Mouse (Mus musculus): Measurements from ENCODE around the gene Nipal4. TPM values are rescaled to one million over a fixed set of nuclear protein-coding genes. Genes with fewer than 3 reads are reported as not detected.

Gene Nipal4
- polyA plus RNA-seq, 1 experiment from 2014 or later = 15.9 TPM

DNA sequence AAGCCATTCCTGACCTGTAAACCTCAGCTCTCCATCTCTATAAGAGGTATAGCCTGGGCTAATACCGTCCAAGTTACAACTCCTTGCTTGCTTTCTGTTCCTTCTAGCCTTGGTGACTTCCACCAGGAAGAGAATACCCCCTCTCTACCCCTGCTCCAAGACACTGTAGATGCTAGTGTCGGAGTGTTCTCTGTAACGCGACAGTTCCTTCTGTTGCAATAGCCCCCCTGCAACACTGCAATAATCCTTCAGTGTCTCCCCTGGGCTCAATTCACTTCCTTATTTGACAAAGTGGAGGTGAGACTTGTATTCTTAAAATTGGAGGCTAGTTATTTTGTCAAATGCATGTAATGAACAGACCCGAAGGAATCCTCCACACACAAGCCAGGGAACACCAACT, 19.7 kb downstream of the Nipal4 start:
- Histone ChIP-seq H3K4me3 (no peak overlapping the region), H3K4me1 (no peaks in the 10 kb centered on the region), H3K27me3 (no peaks in the 10 kb centered on the region), H3K27ac (no peak overlapping the region), H3K9ac (no peak overlapping the region), H3K9me3 (no peaks in the 10 kb centered on the region), H3K4me2 (no peak overlapping the region), H3K36me3 (peaks cover 24% of the 10 kb centered on the region)
- ATAC-seq (ENCODE audit: insufficient number of reproducible peaks, low FRiP score, low TSS enrichment, low read depth) = no peak
- 89% methylated on average over 5 of the region's 5 CpGs for WGBS

- no peak for ATAC-seq (ENCODE audit: insufficient number of reproducible peaks, low FRiP score, low TSS enrichment, low read depth)
- Histone ChIP-seq H3K36me3 (peaks cover 27% of the 10 kb centered on the region), H3K4me1 (no peaks in the 10 kb centered on the region), H3K27ac (no peak overlapping the region), H3K4me3 (no peak overlapping the region), H3K27me3 (no peaks in the 10 kb centered on the region), H3K9me3 (no peaks in the 10 kb centered on the region), H3K4me2 (no peak overlapping the region), H3K9ac (no peak overlapping the region)
- 88% methylated on average over 11 of the region's 11 CpGs for WGBS
Observed at GRCm38 (mm10) chr11:46145163-46145875, 21.0 kb downstream of the Nipal4 start.

GRCm38 (mm10) chr11:46143342-46143741, 23.0 kb downstream of the Nipal4 start:
- Histone ChIP-seq H3K36me3 (peaks cover 46% of the 10 kb centered on the region), H3K27me3 (no peaks in the 10 kb centered on the region), H3K4me2 (no peak overlapping the region), H3K27ac (no peak overlapping the region), H3K4me3 (no peak overlapping the region), H3K9me3 (no peaks in the 10 kb centered on the region), H3K4me1 (no peaks in the 10 kb centered on the region), H3K9ac (no peak overlapping the region)
- 78% methylated on average over 6 of the region's 6 CpGs for WGBS
- ATAC-seq (ENCODE audit: insufficient number of reproducible peaks, low FRiP score, low TSS enrichment, low read depth) = no peak

DNA sequence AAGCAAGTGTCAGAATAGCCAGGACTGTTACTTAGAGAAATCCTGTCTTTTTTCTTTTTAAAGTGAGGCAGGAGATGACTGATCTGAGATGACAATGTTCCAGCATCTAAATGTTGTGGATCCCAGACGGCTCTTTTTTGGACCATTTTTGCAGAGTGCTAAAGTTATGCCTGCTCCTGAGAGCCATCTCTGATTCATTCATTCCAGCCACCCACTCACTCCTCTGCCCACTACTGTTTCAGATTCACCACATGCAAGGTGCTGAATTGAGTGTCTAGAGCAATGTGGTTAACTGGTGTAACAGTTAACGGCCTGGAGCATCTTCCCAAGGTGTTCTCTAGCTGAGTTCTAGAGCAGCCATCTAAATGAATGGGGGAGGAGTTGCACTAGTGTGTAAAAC, 31.4 kb downstream of the Nipal4 start:
- WGBS = 88% methylated on average over 2 of the region's 2 CpGs
- Histone ChIP-seq H3K4me3 (no peak overlapping the region), H3K4me2 (no peak overlapping the region), H3K36me3 (peaks cover 62% of the 10 kb centered on the region), H3K9ac (no peak overlapping the region), H3K27me3 (no peaks in the 10 kb centered on the region), H3K27ac (no peak overlapping the region), H3K9me3 (no peaks in the 10 kb centered on the region), H3K4me1 (no peaks in the 10 kb centered on the region)
- ATAC-seq (ENCODE audit: insufficient number of reproducible peaks, low FRiP score, low TSS enrichment, low read depth) = no peak

DNA sequence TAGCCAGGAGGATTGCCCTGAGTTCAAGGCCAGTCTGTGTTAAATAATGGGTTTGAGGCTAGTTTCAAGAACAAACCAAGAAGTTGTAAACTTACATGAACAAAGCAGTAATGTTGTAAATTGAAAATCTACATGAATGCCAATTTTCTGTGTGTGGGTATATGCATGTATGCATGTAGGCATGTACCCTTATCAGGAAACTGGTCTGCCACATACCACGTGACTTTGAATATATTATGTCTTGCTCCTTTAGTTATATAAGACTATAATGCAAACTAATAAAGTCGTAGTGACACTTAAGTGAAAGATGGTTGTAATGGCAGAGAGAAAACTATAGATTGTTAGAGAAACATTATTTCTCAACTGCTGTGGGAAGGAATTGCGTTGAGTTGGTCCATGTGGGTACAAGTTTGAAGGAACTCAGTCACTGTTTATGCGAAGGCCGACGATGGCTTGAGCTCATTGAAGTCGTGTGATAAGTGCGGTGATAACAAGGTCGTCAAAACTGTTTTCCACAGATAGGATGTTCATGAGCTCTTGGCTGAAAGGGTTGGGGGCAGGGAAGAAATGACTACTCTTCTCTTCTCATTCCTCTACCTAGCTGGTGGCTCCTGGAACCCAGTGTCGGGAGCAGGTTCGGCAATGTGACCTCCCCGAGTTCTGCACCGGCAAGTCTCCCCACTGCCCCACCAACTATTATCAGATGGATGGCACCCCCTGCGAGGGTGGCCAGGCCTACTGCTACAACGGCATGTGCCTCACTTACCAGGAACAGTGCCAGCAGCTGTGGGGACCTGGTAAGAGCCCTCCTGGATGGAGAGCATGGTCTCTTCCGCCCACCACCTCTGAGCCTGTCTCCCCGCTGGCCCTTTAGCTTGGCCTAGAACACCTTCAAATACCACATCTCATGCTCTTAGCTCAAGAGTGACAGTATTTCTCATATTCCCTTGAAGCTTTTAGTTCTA, 35.0 kb downstream of the Nipal4 start:
- ATAC-seq (ENCODE audit: insufficient number of reproducible peaks, low FRiP score, low TSS enrichment, low read depth) = no peak
- Histone ChIP-seq H3K9me3 (no peaks in the 10 kb centered on the region), H3K4me2 (no peak overlapping the region), H3K9ac (no peak overlapping the region), H3K27me3 (no peaks in the 10 kb centered on the region), H3K4me1 (no peaks in the 10 kb centered on the region), H3K27ac (no peak overlapping the region), H3K36me3 (peaks cover 44% of the 10 kb centered on the region), H3K4me3 (no peak overlapping the region)
- 93% methylated on average over 17 of the region's 17 CpGs for WGBS

DNA sequence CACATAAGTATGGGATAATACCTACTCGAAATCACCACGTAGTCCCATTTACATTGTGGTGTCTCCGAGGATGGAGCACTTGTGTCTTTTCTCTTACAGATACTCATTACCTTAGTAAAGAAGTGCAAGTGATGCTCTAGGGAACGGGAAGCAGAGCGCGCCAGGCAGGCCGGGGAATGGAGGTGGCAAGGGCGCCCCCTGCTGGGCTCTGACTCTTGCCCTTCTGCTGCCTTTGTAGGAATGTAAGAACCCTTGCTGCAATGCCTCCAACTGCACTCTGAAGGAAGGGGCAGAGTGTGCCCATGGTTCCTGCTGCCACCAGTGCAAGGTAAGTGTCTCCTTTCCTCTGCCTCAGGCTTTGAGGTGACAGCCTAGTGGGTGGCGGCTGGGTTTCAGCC, 37.8 kb downstream of the Nipal4 start:
- peaks cover 37% of the 10 kb centered on the region for H3K36me3 ChIP-seq
- no peak overlapping the region for H3K4me2 ChIP-seq
- 75% methylated on average over 9 of the region's 9 CpGs for WGBS
- no peak overlapping the region for H3K4me3 ChIP-seq
- no peaks in the 10 kb centered on the region for H3K4me1 ChIP-seq
- no peaks in the 10 kb centered on the region for H3K27me3 ChIP-seq
- ATAC-seq (ENCODE audit: insufficient number of reproducible peaks, low FRiP score, low TSS enrichment, low read depth) = no peak
- no peaks in the 10 kb centered on the region for H3K9me3 ChIP-seq
- H3K9ac ChIP-seq = no peak overlapping the region
- no peak overlapping the region for H3K27ac ChIP-seq

- ATAC-seq (ENCODE audit: insufficient number of reproducible peaks, low FRiP score, low TSS enrichment, low read depth) = peak; percentile 55; the same call in 1 of the 2 replicates
- no peaks in the 10 kb centered on the region for H3K4me1 ChIP-seq
- no peak overlapping the region for H3K4me3 ChIP-seq
- H3K4me2 ChIP-seq = no peak overlapping the region
- no peak overlapping the region for H3K9ac ChIP-seq
- H3K27me3 ChIP-seq = no peaks in the 10 kb centered on the region
- H3K36me3 ChIP-seq = peaks cover 41% of the 10 kb centered on the region
- H3K27ac ChIP-seq = no peak overlapping the region
- WGBS = 66% methylated on average over 15 of the region's 15 CpGs
- no peaks in the 10 kb centered on the region for H3K9me3 ChIP-seq
Observed at GRCm38 (mm10) chr11:46127621-46128547, 38.4 kb downstream of the Nipal4 start.

DNA sequence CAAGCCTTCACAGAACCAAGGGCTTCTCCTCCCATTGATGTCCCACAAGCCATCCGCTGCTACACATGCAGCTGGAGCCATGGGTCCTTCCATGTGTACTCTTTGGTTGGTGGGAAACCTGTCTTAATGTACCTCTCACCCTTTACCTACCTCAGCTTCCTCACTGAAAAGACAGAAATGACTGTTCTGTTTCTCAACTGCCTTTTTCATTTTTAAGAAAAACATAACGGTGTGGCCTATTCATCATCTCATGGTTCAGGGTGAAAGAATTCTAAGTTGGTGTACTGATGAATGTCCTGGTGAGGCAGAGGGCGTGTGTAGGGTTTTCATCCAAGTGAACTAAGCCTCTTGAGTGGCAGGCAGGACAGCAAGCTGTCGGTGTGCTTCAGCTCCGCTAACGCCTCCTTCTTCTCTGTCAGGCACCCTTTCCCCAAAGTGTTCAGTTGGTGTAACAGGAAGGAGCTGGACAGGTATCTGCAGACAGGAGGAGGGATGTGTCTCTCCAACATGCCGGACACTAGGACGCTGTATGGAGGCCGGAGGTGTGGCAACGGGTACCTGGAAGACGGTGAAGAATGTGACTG, 39.4 kb downstream of the Nipal4 start:
- no peak overlapping the region for H3K9ac ChIP-seq
- H3K36me3 ChIP-seq = peaks cover 41% of the 10 kb centered on the region
- 0 out of 2 replicates have a peak overlapping the region, but pooled peaks have one; percentile 50 for H3K27ac ChIP-seq
- no peak for ATAC-seq (ENCODE audit: insufficient number of reproducible peaks, low FRiP score, low TSS enrichment, low read depth)
- H3K27me3 ChIP-seq = no peaks in the 10 kb centered on the region
- H3K4me3 ChIP-seq = no peak overlapping the region
- no peak overlapping the region for H3K4me2 ChIP-seq
- 90% methylated on average over 11 of the region's 11 CpGs for WGBS
- no peaks in the 10 kb centered on the region for H3K4me1 ChIP-seq
- H3K9me3 ChIP-seq = no peaks in the 10 kb centered on the region

- no peak for ATAC-seq (ENCODE audit: insufficient number of reproducible peaks, low FRiP score, low TSS enrichment, low read depth)
- H3K4me2 ChIP-seq = no peak overlapping the region
- H3K4me1 ChIP-seq = no peaks in the 10 kb centered on the region
- no peaks in the 10 kb centered on the region for H3K9me3 ChIP-seq
- H3K27me3 ChIP-seq = no peaks in the 10 kb centered on the region
- no peak overlapping the region for H3K9ac ChIP-seq
- no peak overlapping the region for H3K27ac ChIP-seq
- H3K36me3 ChIP-seq = peaks cover 35% of the 10 kb centered on the region
- no peak overlapping the region for H3K4me3 ChIP-seq
- WGBS = 80% methylated on average over 7 of the region's 7 CpGs
Observed at GRCm38 (mm10) chr11:46126317-46126716, 40.0 kb downstream of the Nipal4 start.

DNA sequence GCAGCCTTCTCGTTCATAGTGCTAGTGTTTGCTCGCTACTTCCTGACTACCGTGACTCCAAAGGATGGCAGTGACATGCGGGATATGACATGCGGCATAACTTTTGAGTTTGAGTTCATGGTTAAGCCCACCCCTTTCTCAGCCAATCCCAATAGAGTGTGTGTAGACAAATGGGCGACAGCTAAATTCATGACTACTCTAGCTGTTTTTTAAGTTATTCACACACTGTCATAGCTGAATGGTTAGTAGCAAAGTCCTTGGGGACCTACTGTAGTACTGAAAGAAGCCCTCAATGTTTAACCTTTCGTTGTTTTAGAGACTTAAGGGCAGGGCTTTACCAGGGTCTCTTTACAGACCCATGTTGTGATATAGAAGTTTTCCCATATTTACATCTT, 40.5 kb downstream of the Nipal4 start:
- H3K4me2 ChIP-seq = no peak overlapping the region
- H3K9ac ChIP-seq = no peak overlapping the region
- H3K27me3 ChIP-seq = no peaks in the 10 kb centered on the region
- H3K4me1 ChIP-seq = no peaks in the 10 kb centered on the region
- no peaks in the 10 kb centered on the region for H3K9me3 ChIP-seq
- 88% methylated on average over 7 of the region's 7 CpGs for WGBS
- peaks cover 31% of the 10 kb centered on the region for H3K36me3 ChIP-seq
- H3K27ac ChIP-seq = no peak overlapping the region
- no peak for ATAC-seq (ENCODE audit: insufficient number of reproducible peaks, low FRiP score, low TSS enrichment, low read depth)
- H3K4me3 ChIP-seq = no peak overlapping the region

DNA sequence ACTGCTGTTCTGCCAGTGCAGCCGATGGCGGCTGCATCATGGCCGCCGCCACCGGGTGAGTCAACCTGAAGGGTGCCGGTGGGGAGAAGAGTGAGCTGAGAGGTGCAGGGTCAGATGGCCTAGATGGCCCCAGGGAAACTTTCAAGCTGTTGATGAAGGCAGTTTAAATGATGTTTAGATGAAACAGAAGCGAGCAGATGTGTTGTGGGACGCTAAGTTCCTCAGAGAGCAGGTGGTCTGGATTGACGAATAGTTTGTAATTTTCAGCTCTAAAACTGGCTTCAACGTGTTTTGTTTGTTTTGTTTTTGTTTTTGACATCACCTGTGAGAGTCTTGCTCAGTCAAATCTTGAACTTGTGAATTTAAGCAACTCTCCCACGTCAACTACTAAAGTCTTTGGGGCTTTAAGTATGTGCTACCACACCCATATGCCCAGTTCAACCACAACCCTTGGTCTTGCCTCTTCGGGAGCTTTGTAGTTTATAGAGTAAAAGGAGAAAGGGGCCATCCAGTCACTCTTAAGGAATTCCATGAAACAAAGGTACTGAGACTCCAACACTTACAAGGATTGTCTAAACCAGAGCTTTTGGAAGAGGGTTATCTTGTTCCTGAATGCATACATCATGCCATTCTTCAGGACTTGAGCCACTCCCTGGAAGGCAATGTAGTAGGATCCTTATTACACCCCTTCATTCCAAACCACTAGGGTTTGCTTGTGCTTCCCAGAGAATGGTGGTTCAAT, 41.0 kb downstream of the Nipal4 start:
- peaks cover 29% of the 10 kb centered on the region for H3K36me3 ChIP-seq

More for the DNA sequence above, 41.0 kb downstream of the Nipal4 start:
- ATAC-seq (ENCODE audit: insufficient number of reproducible peaks, low FRiP score, low TSS enrichment, low read depth) = no peak
- Histone ChIP-seq H3K4me2 (no peak overlapping the region), H3K9ac (no peak overlapping the region), H3K27ac (no peak overlapping the region), H3K27me3 (no peaks in the 10 kb centered on the region), H3K4me3 (no peak overlapping the region), H3K9me3 (no peaks in the 10 kb centered on the region), H3K4me1 (no peaks in the 10 kb centered on the region)
- 89% methylated on average over 12 of the region's 12 CpGs for WGBS

All from limb, embryonic 15.5 days (tissue).